Mouse (Mus musculus) limb, embryonic 12.5 days (tissue): Measurements from ENCODE around the gene Hsdl2. TPM values are rescaled to one million over a fixed set of nuclear protein-coding genes. Genes with fewer than 3 reads are reported as not detected.

Experiments used
- ATAC-seq: fragments of 200-750 bp; cut with Nextera tagmentation; 2 replicates; pipeline ENCODE4 v1.8.0; 2017; ENCODE audit warnings: low read depth, moderate TSS enrichment; ENCODE audit not compliant: insufficient number of reproducible peaks, insufficient read depth, low FRiP score, low TSS enrichment
- H3K27ac ChIP-seq: fragments of 300-500 bp; sonication (generic); 2 replicates; pipeline ENCODE4 v1.5.1; 2016; ENCODE audit warnings: mild to moderate bottlenecking, moderate library complexity
- H3K27me3 ChIP-seq: fragments of 300-500 bp; sonication (generic); 2 replicates; pipeline ENCODE4 v1.6.1; 2016; ENCODE audit warnings: mild to moderate bottlenecking, moderate library complexity
- H3K36me3 ChIP-seq: fragments of 300-500 bp; sonication (generic); 2 replicates; pipeline ENCODE4 v1.6.1; 2016; ENCODE audit warnings: mild to moderate bottlenecking, moderate library complexity
- H3K4me1 ChIP-seq: fragments of 300-500 bp; sonication (generic); replicated peaks from 2 replicates; pipeline ENCODE4 v1.6.1; 2016
- H3K4me2 ChIP-seq: fragments of 300-500 bp; sonication (generic); 2 replicates; pipeline ENCODE4 v1.6.1; 2016; ENCODE audit warnings: mild to moderate bottlenecking, moderate library complexity
- H3K4me3 ChIP-seq: fragments of 300-500 bp; sonication (generic); replicated peaks from 2 replicates; pipeline ENCODE4 v1.5.1; 2016; ENCODE audit warnings: mild to moderate bottlenecking
- H3K9ac ChIP-seq: fragments of 300-500 bp; sonication (generic); replicated peaks from 2 replicates; pipeline ENCODE4 v1.6.1; 2016; ENCODE audit warnings: mild to moderate bottlenecking, moderate library complexity
- H3K9me3 ChIP-seq: fragments of 300-500 bp; sonication (generic); 2 replicates; pipeline ENCODE4 v1.6.1; 2016; ENCODE audit warnings: mild to moderate bottlenecking, moderate library complexity
- WGBS: fragments of 180-500 bp; shearing (Covaris S2); methylation state at CpG from one replicate; pipeline ENCODE4 v1.1.7; 2016; 5-methylcytosine and 5-hydroxymethylcytosine counted together
- polyA plus RNA-seq: library from polyadenylated mRNA; unstranded; fragments of >200 nt; fragmentation: Nextera tagmentation; extraction: Ambion mirVana; gene quantifications from 2 replicates; pipeline ENCODE4 v1.2.1, GENCODE M21; 2016

Gene Hsdl2
- 23.2 and 23.3 TPM in 2 replicates for polyA plus RNA-seq

- peak within 1 kb of the TSS; percentile 61 for H3K4me2 ChIP-seq
- no peaks in the 10 kb centered on the region for H3K9me3 ChIP-seq
- no peaks in the 10 kb centered on the region for H3K36me3 ChIP-seq
- peak; percentile 93 for ATAC-seq
- peak within 1 kb of the TSS; percentile 41 for H3K27ac ChIP-seq
- H3K27me3 ChIP-seq = 0 out of 2 replicates have a peak, but pooled peaks cover 3% of the 10 kb centered on the region
- H3K9ac ChIP-seq = peak within 1 kb of the TSS; percentile 63
- peak within 1 kb of the TSS; percentile 67 for H3K4me3 ChIP-seq
- 1% methylated on average over 61 of the region's 61 CpGs for WGBS
- peaks cover 6% of the 10 kb centered on the region; the same call in 1 of the 2 replicates for H3K4me1 ChIP-seq
These were observed at the start of gene Hsdl2 for GRCm38 (mm10) chr4:59581314-59582185. Hsdl2 (plus strand) TSS chr4:59581563.

DNA sequence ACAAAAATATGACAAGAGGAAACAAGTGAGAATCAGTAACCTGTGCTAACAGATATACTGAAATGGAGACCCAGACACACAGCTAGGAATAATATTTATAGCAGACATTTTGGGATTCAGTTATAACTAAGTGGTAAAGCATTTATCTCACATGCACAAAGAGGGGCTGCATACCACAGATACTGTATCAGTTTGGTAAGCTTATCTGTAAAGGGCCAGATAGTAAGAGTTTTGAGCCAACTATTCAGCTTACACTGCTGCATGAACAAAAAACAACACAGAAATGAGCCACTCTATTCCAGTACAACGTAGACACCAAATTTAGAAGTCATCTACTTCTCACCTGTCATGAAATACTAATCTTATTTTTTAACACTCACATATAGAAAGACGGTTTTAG, 48.1 kb upstream of the Hsdl2 start:
- Histone ChIP-seq H3K4me2 (no peak overlapping the region), H3K4me1 (no peaks in the 10 kb centered on the region; the same call in 1 of the 2 replicates), H3K36me3 (no peaks in the 10 kb centered on the region), H3K9ac (no peak overlapping the region), H3K27ac (no peak overlapping the region), H3K27me3 (no peaks in the 10 kb centered on the region), H3K4me3 (no peak overlapping the region), H3K9me3 (no peaks in the 10 kb centered on the region)
- WGBS = 85% methylated on average over 2 of the region's 2 CpGs
- ATAC-seq = no peak

DNA sequence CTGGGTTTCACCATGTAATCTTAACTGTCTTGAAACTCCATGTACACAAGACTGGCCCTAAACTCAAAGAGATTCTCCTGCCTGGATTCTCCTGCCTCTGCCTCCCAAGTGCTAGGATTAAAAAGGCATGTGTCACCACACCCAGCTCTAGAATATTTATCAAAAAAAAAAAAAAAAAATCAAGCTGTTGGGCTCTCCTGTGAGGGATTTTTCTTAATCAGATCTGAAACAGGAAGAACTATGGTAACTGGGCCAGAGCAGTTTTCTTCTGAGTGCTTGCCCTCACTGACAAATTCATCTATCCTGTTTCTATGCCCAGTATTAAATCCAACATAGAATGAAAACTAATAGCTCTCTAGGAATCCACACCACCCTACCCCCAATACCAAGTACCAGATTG, 45.7 kb upstream of the Hsdl2 start:
- no peaks in the 10 kb centered on the region for H3K9me3 ChIP-seq
- no peak overlapping the region for H3K9ac ChIP-seq
- H3K4me3 ChIP-seq = no peak overlapping the region
- no peak for ATAC-seq
- H3K27me3 ChIP-seq = no peaks in the 10 kb centered on the region
- no peak overlapping the region for H3K27ac ChIP-seq
- no peak overlapping the region for H3K4me2 ChIP-seq
- H3K4me1 ChIP-seq = no peaks in the 10 kb centered on the region
- H3K36me3 ChIP-seq = no peaks in the 10 kb centered on the region

GRCm38 (mm10) chr4:59536281-59536680, 45.1 kb upstream of the Hsdl2 start:
- 93% methylated on average over 1 of the region's 1 CpGs for WGBS

DNA sequence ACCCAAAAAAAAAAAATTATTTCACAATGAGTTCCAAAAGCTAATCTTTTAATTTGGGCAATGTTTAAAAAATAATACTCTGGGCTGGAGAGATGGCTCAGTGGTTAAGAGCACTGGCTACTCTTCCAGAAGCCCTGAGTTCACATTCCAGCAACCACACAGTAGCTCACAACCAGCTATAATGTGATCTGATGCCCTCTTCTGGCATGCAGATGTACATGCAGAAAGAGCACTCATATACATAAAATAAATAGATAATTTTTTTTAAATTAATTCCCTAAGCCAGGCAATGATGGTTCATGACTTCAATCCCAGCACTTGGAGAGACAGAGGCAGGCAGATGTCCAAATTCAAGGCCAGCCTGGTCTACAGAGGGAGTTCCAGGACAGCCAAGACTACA, 38.4 kb upstream of the Hsdl2 start:
- ATAC-seq = no peak
- Histone ChIP-seq H3K27me3 (no peaks in the 10 kb centered on the region), H3K4me2 (no peak overlapping the region), H3K4me1 (peaks cover 10% of the 10 kb centered on the region), H3K36me3 (no peaks in the 10 kb centered on the region), H3K9ac (no peak overlapping the region), H3K27ac (no peak overlapping the region), H3K4me3 (no peak overlapping the region), H3K9me3 (no peaks in the 10 kb centered on the region)

More at GRCm38 (mm10) chr4:59536281-59536680, 45.1 kb upstream of the Hsdl2 start:
- no peak overlapping the region for H3K4me2 ChIP-seq
- H3K4me1 ChIP-seq = no peaks in the 10 kb centered on the region
- no peak overlapping the region for H3K9ac ChIP-seq
- H3K9me3 ChIP-seq = no peaks in the 10 kb centered on the region
- no peak for ATAC-seq
- H3K27ac ChIP-seq = no peak overlapping the region
- no peaks in the 10 kb centered on the region for H3K36me3 ChIP-seq
- no peak overlapping the region for H3K4me3 ChIP-seq
- H3K27me3 ChIP-seq = no peaks in the 10 kb centered on the region

DNA sequence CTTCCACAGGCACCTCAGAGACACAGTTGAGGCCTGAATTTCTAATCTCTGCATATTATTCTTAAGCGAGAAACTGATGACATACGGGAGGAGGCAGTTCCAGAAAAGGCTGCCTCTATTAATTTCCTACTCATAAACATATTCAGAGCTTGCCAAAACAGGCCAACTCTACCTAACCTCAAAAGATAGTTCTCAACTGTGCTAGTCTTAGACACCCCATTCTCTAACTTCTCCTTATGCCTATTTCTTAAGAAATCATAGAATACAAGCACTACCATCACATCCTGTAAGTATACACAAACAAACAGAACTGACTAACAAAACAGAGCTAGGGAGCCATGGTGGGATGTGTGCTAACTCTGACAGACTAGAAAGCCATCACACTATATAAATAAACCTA, 36.7 kb upstream of the Hsdl2 start:
- Histone ChIP-seq H3K4me1 (peaks cover 10% of the 10 kb centered on the region), H3K27ac (no peak overlapping the region), H3K9ac (no peak overlapping the region), H3K4me2 (no peak overlapping the region), H3K27me3 (no peaks in the 10 kb centered on the region), H3K36me3 (no peaks in the 10 kb centered on the region), H3K9me3 (no peaks in the 10 kb centered on the region), H3K4me3 (no peak overlapping the region)
- no peak for ATAC-seq
- 75% methylated on average over 2 of the region's 2 CpGs for WGBS

DNA sequence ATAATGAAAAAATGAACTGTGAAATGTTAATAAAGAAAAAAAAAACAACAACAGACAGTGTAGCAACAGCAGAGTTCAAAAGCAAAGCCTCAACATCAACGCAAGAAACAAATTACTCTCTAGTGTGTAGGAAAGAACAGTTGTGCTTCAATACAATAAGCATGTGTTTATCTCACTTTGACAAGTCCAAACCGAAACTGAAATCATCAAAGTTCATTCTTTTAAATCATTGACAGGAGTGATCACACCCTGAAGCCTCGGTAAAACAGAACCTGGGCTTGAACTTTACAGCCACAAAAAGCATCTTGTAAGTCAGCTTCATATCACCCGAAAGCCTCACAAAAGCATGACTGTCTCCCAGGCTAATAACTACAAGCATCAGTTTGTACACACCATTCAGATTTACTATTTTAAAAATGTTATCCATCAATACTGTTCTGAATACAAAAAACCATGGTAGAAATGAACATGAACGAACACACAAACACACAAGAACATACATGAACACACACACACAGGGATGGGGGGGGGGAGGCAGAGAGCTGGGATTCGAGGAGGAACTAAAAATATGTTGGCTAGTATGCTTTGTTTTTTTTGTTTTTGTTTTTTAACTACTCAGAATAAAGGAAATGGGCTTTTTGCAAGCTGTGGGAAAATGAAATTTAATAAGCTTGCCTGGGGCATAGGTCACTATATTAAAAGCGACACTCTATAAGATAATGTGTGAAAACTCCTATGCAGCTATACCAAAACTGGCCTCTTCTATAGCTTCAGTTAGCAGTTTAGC, 34.9 kb upstream of the Hsdl2 start:
- WGBS = 60% methylated on average over 7 of the region's 7 CpGs
- Histone ChIP-seq H3K4me3 (no peak overlapping the region), H3K9me3 (no peaks in the 10 kb centered on the region), H3K27ac (no peak overlapping the region), H3K36me3 (no peaks in the 10 kb centered on the region), H3K4me1 (peaks cover 10% of the 10 kb centered on the region), H3K9ac (no peak overlapping the region), H3K4me2 (peak overlapping the region; percentile 71), H3K27me3 (no peaks in the 10 kb centered on the region)
- ATAC-seq = no peak

DNA sequence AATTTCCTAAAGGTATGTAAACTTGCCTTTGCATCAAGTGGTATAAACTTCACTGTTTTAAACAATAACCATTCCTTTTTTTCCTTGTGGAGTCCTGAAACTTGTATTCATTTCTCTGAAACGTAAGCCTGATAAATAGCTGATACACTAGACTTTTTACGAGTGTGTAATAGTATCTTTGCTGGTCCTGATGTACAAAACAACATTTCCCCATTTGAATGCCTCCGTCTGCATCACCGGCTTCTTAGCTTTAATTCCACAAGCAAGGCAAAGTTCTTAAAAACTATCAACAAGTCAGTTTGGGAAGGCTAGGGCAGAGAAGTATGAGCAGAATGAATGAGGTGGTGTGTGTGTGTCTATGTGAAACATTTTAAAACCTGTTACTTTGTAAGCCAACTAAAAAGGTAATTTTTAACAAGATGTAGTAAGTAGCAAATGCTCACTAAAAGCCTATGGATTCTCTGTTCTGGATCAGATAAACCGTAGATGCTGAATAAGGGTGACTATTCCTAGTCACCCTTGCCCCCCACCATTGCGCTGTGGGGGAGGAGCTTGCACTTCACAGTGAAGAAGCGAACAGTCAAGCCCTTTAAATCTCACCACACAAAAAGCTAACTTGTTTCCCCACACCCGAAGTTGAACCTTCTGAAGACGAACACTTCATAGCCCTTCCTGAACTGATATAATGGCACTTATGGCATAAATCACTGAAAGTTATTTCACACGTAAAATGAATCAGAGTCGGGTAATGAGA, 34.0 kb upstream of the Hsdl2 start:
- 16% methylated on average over 11 of the region's 11 CpGs for WGBS
- Histone ChIP-seq H3K4me2 (peak overlapping the region; percentile 71), H3K4me3 (peak overlapping the region; percentile 83), H3K36me3 (no peaks in the 10 kb centered on the region), H3K27me3 (no peaks in the 10 kb centered on the region), H3K4me1 (peaks cover 10% of the 10 kb centered on the region), H3K9ac (no peak overlapping the region; the same call in 1 of the 2 replicates), H3K9me3 (no peaks in the 10 kb centered on the region), H3K27ac (no peak overlapping the region)
- ATAC-seq = no peak

GRCm38 (mm10) chr4:59548011-59548559, 33.3 kb upstream of the Hsdl2 start:
- 3% methylated on average over 18 of the region's 18 CpGs for WGBS
- Histone ChIP-seq H3K9ac (peak overlapping the region; percentile 91), H3K4me3 (peak overlapping the region; percentile 83), H3K4me2 (peak overlapping the region; percentile 71), H3K4me1 (peaks cover 10% of the 10 kb centered on the region), H3K36me3 (no peaks in the 10 kb centered on the region), H3K27ac (no peak overlapping the region; the same call in 1 of the 2 replicates), H3K9me3 (no peaks in the 10 kb centered on the region), H3K27me3 (no peaks in the 10 kb centered on the region)
- ATAC-seq = no peak

- Histone ChIP-seq H3K4me1 (peaks cover 10% of the 10 kb centered on the region), H3K4me3 (peak overlapping the region; percentile 83), H3K27ac (peak overlapping the region; percentile 93), H3K36me3 (no peaks in the 10 kb centered on the region), H3K9ac (peak overlapping the region; percentile 91), H3K9me3 (no peaks in the 10 kb centered on the region), H3K4me2 (peak overlapping the region; percentile 71), H3K27me3 (no peaks in the 10 kb centered on the region)
- 1% methylated on average over 83 of the region's 83 CpGs for WGBS
- ATAC-seq = peak; percentile 15; the same call in 1 of the 2 replicates
These were observed 32.7 kb upstream of the Hsdl2 start for GRCm38 (mm10) chr4:59548560-59549174.
